Mouse (Mus musculus): Measurements from ENCODE around the gene Six1.

DNA sequence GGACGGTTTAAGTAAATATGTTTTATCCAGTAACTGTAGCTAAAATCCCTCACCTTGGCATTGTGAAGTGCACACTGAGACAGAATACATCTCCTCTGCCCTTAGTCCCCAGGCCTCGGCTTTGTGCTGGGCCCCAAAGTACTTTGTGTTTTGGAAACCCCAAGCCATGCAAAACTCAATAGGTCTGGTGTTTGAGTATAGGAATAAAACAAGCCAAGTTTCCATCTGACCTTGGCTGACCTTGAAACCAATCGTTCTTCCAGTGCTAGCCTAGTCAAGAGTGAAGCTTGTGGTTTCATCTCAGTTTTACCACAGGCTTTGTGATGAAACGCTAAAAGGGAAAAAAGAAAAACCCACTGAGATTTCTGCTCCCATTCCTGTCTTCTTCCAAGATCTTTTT lies 34.8 kb downstream of the Six1 start:
- no peak for TF ChIP-seq MYOD1 (IDR thresholded peaks at IDR 0.05; ENCODE audit: control insufficient read depth, insufficient read length, low read depth)
- TF ChIP-seq CTCF (IDR thresholded peaks at IDR 0.05; ENCODE audit: control insufficient read depth, insufficient read depth, insufficient read length) = no peak
- no peak for TF ChIP-seq MYOG (IDR thresholded peaks at IDR 0.05; ENCODE audit: control insufficient read depth, extremely low read depth, insufficient read length)
